Mouse (Mus musculus) G1E (cell line): ENCODE measurements at regions not wholly inside any gene's neighbourhood (a gene's known extent, or its start where the extent isn't known, plus 50 kb on each side); places are given as distances from the start of the nearest gene placed in this dataset.

Source experiments
- ATAC-seq: 2 replicates; pipeline ENCODE4 v1.8.0; 2016; ENCODE audit warnings: mild to moderate bottlenecking; ENCODE audit not compliant: insufficient number of reproducible peaks, poor library complexity, low FRiP score, severe bottlenecking; ENCODE audit errors: extremely low read depth
- DNase-seq: peaks from one replicate; pipeline ENCODE4 v3.0.0; 2012; ENCODE audit warnings: low spot score
- H3K27me3 ChIP-seq: 2 replicates; pipeline ENCODE4 v1.6.1; 2012; ENCODE audit warnings: mild to moderate bottlenecking, low read length, inconsistent platforms; ENCODE audit not compliant: insufficient read depth
- H3K36me3 ChIP-seq: replicated peaks from 2 replicates; pipeline ENCODE3; 2012; ENCODE audit warnings: mild to moderate bottlenecking, inconsistent platforms
- H3K4me1 ChIP-seq: 2 replicates; pipeline ENCODE4 v1.6.1; 2012; ENCODE audit warnings: low read depth, low read length, inconsistent platforms, mixed read lengths; ENCODE audit not compliant: insufficient read depth
- H3K4me3 ChIP-seq: 2 replicates; pipeline ENCODE4 v1.5.1; 2012; ENCODE audit warnings: low read depth, mild to moderate bottlenecking, inconsistent platforms, low read length, moderate library complexity, mixed read lengths
- H3K9me3 ChIP-seq: replicated peaks from 2 replicates; pipeline ENCODE4 v1.6.1; 2012; ENCODE audit warnings: inconsistent platforms
- CTCF ChIP-seq: IDR thresholded peaks from 2 replicates; pipeline ENCODE4 v1.5.1; 2012; ENCODE audit warnings: low read depth, low read length, inconsistent platforms, mixed read lengths
- GATA1 ChIP-seq: IDR thresholded peaks from 2 replicates; pipeline ENCODE4 v1.6.1; 2012; ENCODE audit warnings: borderline replicate concordance, low read length, inconsistent platforms, mixed read lengths
- GATA2 ChIP-seq: IDR thresholded peaks from 2 replicates; pipeline ENCODE4 v1.6.1; 2012; ENCODE audit warnings: low read depth, low read length, inconsistent platforms, borderline replicate concordance
- POLR2AphosphoS5 ChIP-seq: IDR thresholded peaks from 2 replicates; pipeline ENCODE4 v1.6.1; 2012; ENCODE audit warnings: low read depth, low read length, inconsistent platforms; ENCODE audit not compliant: insufficient replicate concordance
- TAL1 ChIP-seq: conservative IDR thresholded peaks from 2 replicates; pipeline ENCODE4 v1.6.1; 2012; ENCODE audit warnings: low read depth, low read length, inconsistent platforms, mixed read lengths

GRCm38 (mm10) chr13:57087966-57088365, 192.2 kb upstream of the Trpc7 start:
- H3K9me3 ChIP-seq, result peaks cover 77% of the 10 kb centered on the region
- DNase-seq (no peak), ATAC-seq (no peak)
- no peak overlapping the region for H3K4me3 ChIP-seq
- H3K36me3 ChIP-seq, result no peaks in the 10 kb centered on the region
- H3K4me1 ChIP-seq, result no peaks in the 10 kb centered on the region
- no peaks in the 10 kb centered on the region for H3K27me3 ChIP-seq
- no peak for TF ChIP-seq GATA2
- no peak for TF ChIP-seq GATA1
- TF ChIP-seq TAL1, result no peak
- TF ChIP-seq POLR2AphosphoS5, result no peak
- TF ChIP-seq CTCF, result no peak

- H3K36me3 ChIP-seq, result no peaks in the 10 kb centered on the region
- no peaks in the 10 kb centered on the region for H3K27me3 ChIP-seq
- peaks cover 79% of the 10 kb centered on the region for H3K9me3 ChIP-seq
- no peaks in the 10 kb centered on the region for H3K4me1 ChIP-seq
- H3K4me3 ChIP-seq, result no peak overlapping the region
- DNase-seq, result no peak
- ATAC-seq, result no peak
- TF ChIP-seq GATA1 (no peak), TAL1 (no peak), CTCF (no peak), POLR2AphosphoS5 (no peak), GATA2 (no peak)
Observed at GRCm38 (mm10) chr13:57087398-57087797, 191.6 kb upstream of the Trpc7 start.

GRCm38 (mm10) chr13:57083751-57084150, 188.0 kb upstream of the Trpc7 start:
- H3K9me3 ChIP-seq, result peaks cover 69% of the 10 kb centered on the region
- ATAC-seq (no peak), DNase-seq (no peak)
- H3K4me1 ChIP-seq, result no peaks in the 10 kb centered on the region
- no peaks in the 10 kb centered on the region for H3K36me3 ChIP-seq
- TF ChIP-seq GATA2 (no peak), TAL1 (no peak), POLR2AphosphoS5 (no peak), CTCF (no peak), GATA1 (no peak)
- H3K27me3 ChIP-seq, result no peaks in the 10 kb centered on the region
- H3K4me3 ChIP-seq, result no peak overlapping the region

- Histone ChIP-seq H3K27me3 (no peaks in the 10 kb centered on the region), H3K4me3 (no peak overlapping the region), H3K36me3 (no peaks in the 10 kb centered on the region), H3K4me1 (no peaks in the 10 kb centered on the region), H3K9me3 (peaks cover 28% of the 10 kb centered on the region)
- TF ChIP-seq POLR2AphosphoS5, result no peak
- TF ChIP-seq TAL1, result no peak
- TF ChIP-seq CTCF, result no peak
- TF ChIP-seq GATA1, result no peak
- TF ChIP-seq GATA2, result no peak
- DNase-seq, result no peak
- no peak for ATAC-seq
Observed at GRCm38 (mm10) chr13:57070479-57070878, 174.7 kb upstream of the Trpc7 start.

- H3K27me3 ChIP-seq, result no peaks in the 10 kb centered on the region
- no peak for DNase-seq
- H3K4me3 ChIP-seq, result no peak overlapping the region
- no peak for ATAC-seq
- H3K4me1 ChIP-seq, result no peaks in the 10 kb centered on the region
- H3K9me3 ChIP-seq, result peaks cover 49% of the 10 kb centered on the region
- no peak for TF ChIP-seq TAL1
- TF ChIP-seq GATA2, result no peak
- TF ChIP-seq POLR2AphosphoS5, result no peak
- no peak for TF ChIP-seq GATA1
- no peak for TF ChIP-seq CTCF
- no peaks in the 10 kb centered on the region for H3K36me3 ChIP-seq
Observed at GRCm38 (mm10) chr13:57061656-57062055, 165.9 kb upstream of the Trpc7 start.

- ATAC-seq (no peak), DNase-seq (no peak)
- Histone ChIP-seq H3K27me3 (no peaks in the 10 kb centered on the region), H3K4me3 (no peak overlapping the region), H3K9me3 (peaks cover 51% of the 10 kb centered on the region), H3K36me3 (no peaks in the 10 kb centered on the region), H3K4me1 (no peaks in the 10 kb centered on the region)
- TF ChIP-seq GATA1 (no peak), POLR2AphosphoS5 (no peak), TAL1 (no peak), CTCF (no peak), GATA2 (no peak)
Observed at GRCm38 (mm10) chr13:57061074-57061473, 165.3 kb upstream of the Trpc7 start.

GRCm38 (mm10) chr13:57056786-57057185, 161.0 kb upstream of the Trpc7 start:
- peaks cover 65% of the 10 kb centered on the region for H3K9me3 ChIP-seq
- TF ChIP-seq GATA2, result no peak
- TF ChIP-seq TAL1, result no peak
- H3K4me1 ChIP-seq, result no peaks in the 10 kb centered on the region
- no peaks in the 10 kb centered on the region for H3K36me3 ChIP-seq
- no peaks in the 10 kb centered on the region for H3K27me3 ChIP-seq
- ATAC-seq (no peak), DNase-seq (no peak)
- no peak overlapping the region for H3K4me3 ChIP-seq
